Mouse (Mus musculus): ENCODE results near the gene Bud23. TPM values are rescaled to one million over a fixed set of nuclear protein-coding genes. Genes with fewer than 3 reads are reported as not detected.

Bud23 gene
- total RNA-seq, 4 experiments from 2014 or later, result 25.7 to 36.4 (median 29.8) TPM

- DNase-seq (ENCODE audit: low spot score in 2 of 2), result peak; percentile 74 to 85
These were observed 41.2 kb downstream of the Bud23 start, which contains the start of gene Stx1a for GRCm38 (mm10) chr5:135023344-135024173. Gene Stx1a (plus strand): TSS chr5:135023482.

- DNase-seq (ENCODE audit: low spot score in 2 of 2), result no peak
These were observed 42.9 kb downstream of the Bud23 start for GRCm38 (mm10) chr5:135021814-135022213.

DNA sequence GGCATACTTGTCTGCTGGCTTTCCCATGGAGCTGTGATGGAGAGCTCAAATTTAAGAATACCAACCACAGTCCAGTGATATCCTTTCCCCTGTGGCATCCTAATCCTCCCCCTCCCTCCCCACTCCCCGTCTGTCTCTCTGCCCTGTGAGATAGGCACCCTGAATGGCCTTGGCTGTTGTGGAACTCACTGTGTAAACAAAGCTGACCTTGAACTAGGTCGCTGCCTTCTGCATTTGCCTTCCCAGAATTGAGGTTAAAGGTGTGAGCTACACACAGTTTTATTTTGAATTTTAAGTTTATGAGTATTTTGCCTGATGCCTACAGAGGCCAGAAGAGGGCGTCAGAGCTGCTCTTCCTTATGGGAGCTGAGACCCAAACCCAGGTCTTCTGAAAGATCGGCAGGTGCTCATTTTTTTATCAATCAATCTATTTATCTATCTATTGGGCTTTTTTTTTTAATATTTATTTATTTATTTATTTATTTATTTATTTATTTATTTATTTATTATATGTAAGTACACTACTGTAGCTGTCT, 48.5 kb downstream of the Bud23 start:
- no peak for DNase-seq (ENCODE audit: low spot score in 2 of 2)

GRCm38 (mm10) chr5:135015497-135015896, 49.3 kb downstream of the Bud23 start:
- DNase-seq (ENCODE audit: low spot score in 2 of 2), result peak; percentile 71 to 77

GRCm38 (mm10) chr5:135012671-135013441, 51.9 kb downstream of the Bud23 start:
- DNase-seq (ENCODE audit: low spot score in 2 of 2), result peak; percentile 55 to 67

GRCm38 (mm10) chr5:135011809-135012613, 52.7 kb downstream of the Bud23 start:
- no peak for DNase-seq (ENCODE audit: low spot score in 2 of 2)

DNA sequence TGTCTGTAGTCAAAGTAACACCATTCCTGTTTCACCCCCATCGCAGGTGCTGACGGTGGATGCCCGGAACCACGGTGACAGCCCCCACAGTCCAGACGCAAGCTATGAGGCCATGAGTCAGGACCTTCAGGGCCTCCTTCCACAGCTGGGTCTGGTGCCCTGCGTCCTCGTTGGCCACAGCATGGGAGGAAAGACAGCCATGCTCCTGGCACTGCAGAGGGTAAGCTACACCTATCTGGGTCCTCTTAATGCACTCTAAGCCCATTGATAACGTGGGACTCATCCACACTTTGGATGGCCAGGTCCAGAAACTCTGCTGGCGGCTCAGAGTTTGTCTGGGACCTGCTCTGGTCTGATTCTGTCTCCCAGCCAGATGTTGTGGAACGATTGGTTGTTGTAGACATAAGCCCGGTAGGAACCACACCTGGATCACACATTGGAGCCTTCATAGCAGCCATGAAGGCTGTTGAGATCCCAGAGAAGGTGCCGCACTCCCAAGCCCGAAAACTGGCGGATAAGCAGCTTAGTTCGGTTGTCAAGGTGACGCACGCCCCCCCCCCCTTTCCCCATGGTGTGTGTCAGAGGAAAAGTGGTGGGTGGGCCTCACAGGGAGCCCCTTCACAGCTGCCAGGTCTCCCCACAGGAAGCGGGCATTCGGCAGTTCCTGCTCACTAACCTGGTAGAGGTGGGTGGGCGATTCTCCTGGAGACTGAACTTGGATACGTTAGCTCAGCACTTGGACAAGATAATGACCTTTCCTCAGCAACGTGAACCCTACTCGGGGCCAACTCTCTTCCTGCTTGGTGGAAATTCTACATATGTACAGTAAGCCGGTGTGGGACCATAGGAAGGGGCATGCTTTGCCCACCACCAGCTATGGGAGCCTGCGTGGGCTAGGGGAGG, 53.7 kb downstream of the Bud23 start:
- no peak for DNase-seq (ENCODE audit: low spot score in 2 of 2)

GRCm38 (mm10) chr5:135010320-135010709, 54.4 kb downstream of the Bud23 start:
- DNase-seq (ENCODE audit: low spot score in 2 of 2), result no peak

DNA sequence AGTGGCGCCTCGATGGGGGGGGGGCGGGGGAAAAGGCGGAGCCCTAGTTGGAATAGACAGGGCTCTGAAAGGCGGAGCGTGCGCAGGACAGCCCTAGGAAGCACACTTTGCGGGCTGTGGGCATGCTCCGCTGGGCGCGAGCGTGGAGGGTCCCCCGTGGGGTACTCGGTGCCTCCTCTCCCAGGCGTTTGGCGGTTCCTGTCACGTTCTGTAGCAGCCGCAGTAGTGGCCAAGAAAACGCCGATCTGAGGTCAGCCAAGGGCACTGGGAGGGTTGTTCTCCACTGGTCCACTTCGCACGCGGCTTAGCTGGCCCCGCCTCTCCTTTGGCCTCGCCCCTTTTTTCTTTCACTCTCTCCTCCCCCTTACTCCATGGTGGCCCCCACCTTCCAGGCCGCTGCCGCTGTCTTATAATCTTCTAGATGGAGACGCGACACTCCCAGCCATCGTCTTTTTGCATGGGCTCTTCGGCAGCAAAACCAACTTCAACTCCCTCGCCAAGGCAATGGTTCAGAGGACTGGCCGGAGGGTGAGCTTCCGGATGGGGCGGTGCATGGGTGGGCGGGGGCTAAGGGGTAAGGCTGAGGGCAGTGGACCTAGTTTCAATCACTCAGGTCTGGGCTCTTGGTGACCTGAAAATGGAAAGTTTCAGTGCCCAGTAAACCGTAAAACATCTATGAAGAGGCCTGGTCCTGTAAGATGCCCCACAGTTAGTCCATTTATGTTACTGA, 55.0 kb downstream of the Bud23 start:
- DNase-seq (ENCODE audit: low spot score in 2 of 2), result peak; percentile 88

DNA sequence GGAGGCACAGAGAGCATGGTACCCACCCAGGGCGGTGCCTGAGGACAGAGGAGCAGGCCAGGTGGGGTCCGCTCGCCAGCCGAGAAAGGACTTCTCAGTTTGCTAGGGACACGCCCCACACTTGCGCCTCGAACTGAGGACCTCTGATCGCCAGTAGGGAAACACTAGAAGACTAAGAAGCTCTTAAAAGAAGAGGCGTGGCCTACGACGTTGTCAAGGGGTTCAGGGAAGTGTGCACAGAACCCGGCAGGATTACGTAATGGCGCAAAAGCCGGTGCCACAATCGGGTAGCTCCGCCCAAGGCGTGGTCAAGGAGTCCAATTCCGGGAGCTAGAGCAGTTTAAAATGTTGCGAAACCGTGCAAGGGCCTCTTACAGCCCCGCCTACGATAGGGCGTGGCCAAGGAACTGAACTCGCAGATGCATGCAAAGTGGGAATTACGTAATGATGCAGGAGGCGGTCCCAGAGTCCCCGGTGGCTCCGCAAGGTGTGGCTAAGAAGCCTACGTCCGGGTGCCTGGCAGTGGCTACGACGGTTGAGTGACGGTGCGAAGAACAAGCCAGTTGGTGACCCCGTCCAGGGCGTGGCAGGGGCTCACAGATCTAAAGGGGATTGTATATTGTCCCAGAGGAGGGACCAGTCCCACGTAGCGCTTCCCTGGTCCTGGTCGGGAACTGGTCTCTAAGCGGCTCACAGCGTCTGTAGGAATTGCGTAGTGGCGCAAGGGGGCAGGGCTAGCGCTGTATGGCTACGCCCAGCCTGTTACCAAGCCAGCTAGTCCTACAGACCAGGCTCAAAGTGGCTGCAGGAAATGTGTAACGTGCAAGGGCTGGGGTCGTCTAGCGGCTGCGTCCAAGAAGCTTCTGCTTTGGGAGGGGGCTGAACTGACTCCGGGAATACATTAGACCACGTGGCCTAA, 55.8 kb downstream of the Bud23 start, which contains the start of gene Abhd11:
TSS of gene Abhd11 (plus strand) at position 482 of the 919 bp plus-strand sequence.
- peak; percentile 98 to 99 for DNase-seq (ENCODE audit: low spot score in 2 of 2)

- DNase-seq (ENCODE audit: low spot score in 2 of 2), result no peak
These were observed 56.8 kb downstream of the Bud23 start for GRCm38 (mm10) chr5:135007802-135008571.

Other genes with a start within 250 kb of the Bud23 start
- not detected for gene Tmem270, start 158.2 kb downstream of the Bud23 start, total RNA-seq (2022)
- gene Cldn13, start 149.4 kb downstream of the Bud23 start, total RNA-seq (2022), result not detected
- gene Mettl27, start 132.6 kb downstream of the Bud23 start, total RNA-seq (2022), result 1 to 10 TPM; 3.8 to 6.1 (median 4.4) TPM
- not detected for gene Cldn4, start 118.0 kb downstream of the Bud23 start, total RNA-seq (2022)
- not detected for gene Cldn3, start 78.7 kb downstream of the Bud23 start, total RNA-seq (2022)
- gene Abhd11, start 55.8 kb downstream of the Bud23 start, total RNA-seq (2022), result 10 to 100 TPM; 38.5 to 54.3 (median 46.0) TPM
- 1 to 10 TPM in 1 of 4 experiments, under 1 TPM in 3; 0.22 to 1.3 (median 0.39) TPM for gene Stx1a, start 41.5 kb downstream of the Bud23 start, total RNA-seq (2022)
- 10 to 100 TPM; 24.3 to 26.8 (median 25.8) TPM for gene Dnajc30, start 757 bp downstream of the Bud23 start, total RNA-seq (2022)
- gene Vps37d, start 13.3 kb upstream of the Bud23 start, total RNA-seq (2022), result under 1 TPM in 3 of 4 experiments, not detected in 1; 0.31 to 0.56 (median 0.41) TPM
- 10 to 100 TPM; 44.9 to 73.8 (median 51.6) TPM for gene Mlxipl, start 24.9 kb upstream of the Bud23 start, total RNA-seq (2022)
- gene Tbl2, start 84.7 kb upstream of the Bud23 start, total RNA-seq (2022), result 10 to 100 TPM in 1 of 4 experiments, 1 to 10 TPM in 3; 8.5 to 12.2 (median 8.9) TPM
- 10 to 100 TPM; 25.2 to 34.5 (median 28.4) TPM for gene Bcl7b, start 103.3 kb upstream of the Bud23 start, total RNA-seq (2022)
- gene Baz1b, start 122.3 kb upstream of the Bud23 start, total RNA-seq (2022), result 10 to 100 TPM; 34.2 to 36.5 (median 35.3) TPM
- gene Fzd9, start 186.3 kb upstream of the Bud23 start, total RNA-seq (2022), result 10 to 100 TPM; 22.0 to 44.3 (median 33.9) TPM

Data from gastrocnemius, adult 8-10 months (tissue).